Mouse (Mus musculus): ENCODE measurements around the gene St5.

DNA sequence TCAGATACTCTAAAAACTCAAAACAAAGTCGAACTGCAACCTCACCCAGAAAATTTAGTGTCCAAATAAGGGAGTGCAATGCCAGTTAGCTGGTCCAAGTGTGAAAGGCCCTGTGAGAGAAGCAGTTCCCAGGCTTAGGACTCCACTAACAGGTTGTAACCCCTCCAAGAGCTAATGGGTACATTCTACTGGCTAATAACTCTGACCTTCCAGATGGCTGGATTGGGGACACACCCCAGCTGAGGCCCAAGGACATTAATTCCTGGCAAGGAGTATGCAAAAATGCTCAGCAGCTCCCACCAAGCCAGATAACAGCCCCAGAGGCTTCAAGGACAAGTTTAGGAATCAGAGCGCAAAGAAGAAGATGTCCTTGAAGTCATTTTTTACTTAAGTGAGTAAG lies 112.8 kb downstream of the St5 start:
- TF ChIP-seq POLR2A (IDR thresholded peaks at IDR 0.05; ENCODE audit: insufficient read depth, low read length) (no peak), CTCF (IDR thresholded peaks at IDR 0.05; ENCODE audit: low read depth, low read length) (no peak), EP300 (IDR thresholded peaks at IDR 0.05; ENCODE audit: insufficient read depth, low read depth, low read length) (no peak)

All from ES-Bruce4 (cell line).